Mouse (Mus musculus): Measurements from ENCODE around the gene Bola2.
A peak's percentile ranks its signal among the peaks of the same experiment; 100 is the strongest.
"Not testable (repeated sequence)": the region's sequence is repeated elsewhere in the genome, so short reads cannot be mapped to it uniquely, and the experiment has no call there.

Bola2 gene

DNA sequence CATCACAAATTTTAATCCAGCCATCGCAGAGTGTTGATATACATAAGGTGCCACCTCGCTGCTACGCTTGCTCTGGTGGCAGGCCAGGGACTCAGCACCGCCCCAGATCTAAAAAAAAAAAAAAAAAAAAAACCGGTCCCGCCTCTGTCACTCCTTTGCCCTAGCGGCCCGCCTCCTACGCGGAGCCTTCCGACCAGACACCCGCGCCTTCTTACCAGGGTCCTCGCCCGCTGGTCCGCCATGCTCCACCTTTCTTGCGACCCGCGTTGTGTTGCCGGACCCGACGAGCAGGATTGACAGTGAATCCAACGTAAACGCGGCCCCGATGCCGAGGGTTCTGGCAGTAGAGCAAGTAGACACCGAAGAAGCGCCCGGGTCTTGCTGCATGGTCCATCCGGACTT lies at the start of gene Bola2:
Bola2 (plus strand) TSS at position 192 of the 402 bp plus-strand sequence.
- peak; percentile 86 for DNase-seq (ENCODE audit: low read depth, low spot score)

GRCm38 (mm10) chr7:126645708-126646107 lies 49.5 kb upstream of the Bola2 start:
- peak; percentile 35 for DNase-seq (ENCODE audit: low read depth, low spot score)

DNA sequence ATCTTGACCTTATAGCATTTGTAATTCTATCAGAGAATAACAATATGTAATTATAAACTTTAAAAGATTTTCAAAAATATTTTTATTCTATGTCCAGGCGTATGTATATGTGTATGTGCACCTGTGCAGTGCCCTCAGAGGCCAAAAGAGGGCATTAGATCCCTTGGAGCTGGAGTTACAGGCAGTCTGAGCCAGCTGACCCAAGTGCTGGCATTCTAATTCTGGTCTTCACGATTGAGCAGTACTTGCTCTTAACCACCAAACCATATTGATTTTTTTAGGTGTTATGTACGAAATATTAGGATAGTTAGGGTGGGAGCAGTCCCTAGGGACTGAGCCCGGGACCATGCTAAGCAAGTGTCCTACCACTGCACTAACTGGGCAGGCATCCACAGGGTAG lies 46.7 kb upstream of the Bola2 start:
- DNase-seq (ENCODE audit: low read depth, low spot score), result peak; percentile 76

DNA sequence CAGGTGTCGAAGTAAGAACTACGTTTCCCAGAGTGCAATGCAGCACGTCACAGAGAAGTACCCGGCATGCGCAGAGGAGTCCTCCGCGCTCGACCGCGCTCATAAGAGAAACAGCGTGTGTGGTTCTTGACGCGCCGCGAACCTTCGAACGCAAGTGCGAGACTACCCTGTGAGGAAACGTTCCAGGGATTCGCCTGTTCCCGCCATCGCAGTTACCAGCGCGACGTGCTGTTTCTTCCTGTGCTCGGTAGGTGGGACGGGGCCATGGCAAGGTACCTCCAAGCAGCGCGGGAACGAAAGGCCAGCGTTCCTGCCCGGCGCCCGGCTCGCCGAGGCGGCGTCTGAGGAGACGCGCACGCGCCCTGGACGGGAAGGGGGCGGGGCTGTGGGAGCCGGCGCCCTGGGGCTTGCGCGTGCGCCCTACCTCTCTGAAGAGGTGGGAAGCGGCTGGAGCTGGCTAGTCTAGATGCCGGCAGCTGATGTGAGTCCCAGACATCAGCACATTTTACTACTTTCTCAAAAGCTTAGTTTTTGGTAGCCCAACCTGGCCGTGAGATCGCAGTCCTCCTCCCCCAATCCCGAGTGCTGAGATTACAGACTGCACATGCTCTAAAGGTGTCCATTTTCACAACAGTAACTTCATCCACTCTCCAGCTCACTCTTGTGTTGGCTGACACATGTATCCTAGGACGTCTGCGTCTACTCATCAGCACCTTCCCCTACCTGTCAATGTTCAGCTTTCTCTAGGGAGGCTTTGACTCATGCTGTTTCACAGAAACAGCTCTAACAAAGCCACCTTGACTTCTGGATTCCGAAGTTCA lies 45.8 kb upstream of the Bola2 start, which contains the start of gene Sgf29:
Sgf29 (plus strand) TSS at position 79 of the 821 bp plus-strand sequence.
- DNase-seq (ENCODE audit: low read depth, low spot score), result peak; percentile 95

- DNase-seq (ENCODE audit: low read depth, low spot score), result no peak
Measured at GRCm38 (mm10) chr7:126650852-126651251, 44.3 kb upstream of the Bola2 start.

DNA sequence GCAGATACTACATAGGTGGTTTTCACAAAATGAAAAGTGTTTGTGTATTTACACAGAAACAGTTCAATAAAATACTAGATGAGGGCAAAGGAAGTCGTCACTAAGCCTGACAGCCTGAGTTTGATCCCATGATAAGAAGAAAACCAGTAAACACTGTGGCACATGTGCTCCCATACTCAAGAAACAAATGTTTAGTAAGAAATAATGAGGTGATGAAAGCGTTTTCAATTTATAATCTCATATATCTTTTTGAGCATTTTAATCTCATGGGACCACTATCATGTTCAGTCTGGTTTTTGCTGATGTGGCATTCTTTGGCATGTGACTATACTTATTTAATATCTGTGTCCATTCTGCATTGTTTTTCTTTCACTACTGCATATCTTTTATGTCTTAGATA lies 41.2 kb upstream of the Bola2 start:
- DNase-seq (ENCODE audit: low read depth, low spot score), result no peak

DNA sequence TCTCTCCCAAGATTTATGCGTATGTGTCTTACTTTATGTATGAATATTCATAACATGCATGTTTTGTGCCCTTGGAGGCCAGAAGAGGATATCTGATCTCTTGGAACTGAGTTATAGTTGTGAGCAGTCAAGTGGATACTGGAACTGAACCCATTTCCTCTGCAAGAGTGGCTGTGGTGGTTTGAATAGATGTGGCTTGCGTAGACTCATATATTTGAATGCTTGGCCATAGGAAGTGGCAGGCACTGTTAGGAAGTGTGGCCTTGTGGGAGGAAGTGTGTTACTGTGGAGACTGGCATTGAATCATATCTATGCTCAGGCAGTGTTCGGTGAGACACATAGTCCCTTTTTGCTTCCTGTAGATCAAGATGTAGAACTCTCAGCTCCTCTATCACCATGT lies 39.5 kb upstream of the Bola2 start:
- no peak for DNase-seq (ENCODE audit: low read depth, low spot score)

DNA sequence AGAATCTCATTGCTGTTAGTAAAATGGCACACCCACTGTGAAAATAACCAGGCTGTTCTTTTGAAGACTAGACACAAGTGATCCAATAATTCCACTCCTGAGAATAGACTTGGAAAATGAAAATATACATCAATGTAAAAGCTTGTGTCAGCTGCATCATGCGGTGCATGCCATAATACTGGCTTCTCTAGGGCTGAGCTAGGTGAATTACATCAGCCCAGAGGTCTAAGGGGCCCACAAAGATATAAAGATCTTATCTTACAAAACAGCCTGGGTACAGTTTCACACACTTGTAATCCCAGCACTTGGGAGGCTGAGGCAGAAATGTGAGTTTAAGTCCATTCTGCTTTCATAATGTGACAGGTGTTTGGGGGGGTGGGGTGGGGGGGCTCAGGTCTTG lies 37.7 kb upstream of the Bola2 start:
- no peak for DNase-seq (ENCODE audit: low read depth, low spot score)

DNA sequence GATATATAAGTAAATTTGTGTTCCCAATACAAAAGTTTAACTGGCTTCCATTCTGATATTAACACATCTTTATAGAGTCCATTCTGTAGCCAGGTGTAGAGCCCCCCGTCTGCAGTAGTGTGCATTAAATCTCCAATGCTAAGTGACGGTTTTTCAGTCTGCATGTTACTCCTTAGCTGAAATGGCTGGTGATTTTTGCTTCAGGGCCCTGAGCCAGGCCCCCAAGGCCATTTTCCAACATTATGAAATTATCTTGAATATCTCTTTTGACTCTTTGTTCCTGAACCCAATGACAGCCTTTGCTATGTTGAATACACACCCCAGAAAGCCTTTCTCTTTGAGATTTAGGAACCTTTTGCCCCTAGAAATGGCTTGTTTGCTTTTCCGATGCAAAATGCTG lies 35.4 kb upstream of the Bola2 start:
- DNase-seq (ENCODE audit: low read depth, low spot score), result no peak

- DNase-seq (ENCODE audit: low read depth, low spot score), result no peak
Measured at GRCm38 (mm10) chr7:126663646-126664045, 31.6 kb upstream of the Bola2 start.

GRCm38 (mm10) chr7:126665269-126665668 lies 29.9 kb upstream of the Bola2 start:
- DNase-seq (ENCODE audit: low read depth, low spot score), result no peak

DNA sequence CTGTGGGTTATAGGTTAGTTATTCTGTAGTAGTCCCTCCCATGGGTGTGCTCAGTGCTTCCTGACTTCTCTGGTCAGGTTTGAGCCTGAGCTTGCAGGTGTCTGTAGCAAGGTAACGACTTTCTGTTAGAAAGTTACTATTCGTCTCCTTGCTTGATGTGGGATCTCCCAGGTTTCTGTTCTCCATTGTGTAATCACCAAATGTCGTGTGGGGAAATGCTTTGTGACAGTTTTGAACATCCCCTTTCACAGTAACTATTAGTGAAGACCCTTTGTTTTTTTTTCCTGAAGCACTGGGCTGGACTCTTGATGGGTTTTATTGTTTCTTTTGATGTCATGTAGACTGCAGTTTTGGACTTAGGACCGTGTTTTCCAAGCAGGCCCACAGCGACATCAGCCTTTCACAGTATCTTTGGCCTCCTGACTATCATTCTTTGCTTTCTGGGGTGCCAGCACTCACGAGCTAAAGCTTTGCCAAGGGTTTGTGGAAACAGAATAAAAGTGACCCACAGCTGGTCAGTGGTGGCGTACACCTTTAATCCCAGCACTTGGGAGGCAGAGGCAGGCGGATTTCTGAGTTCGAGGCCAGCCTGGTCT lies 27.6 kb upstream of the Bola2 start:
- no peak for DNase-seq (ENCODE audit: low read depth, low spot score)

DNA sequence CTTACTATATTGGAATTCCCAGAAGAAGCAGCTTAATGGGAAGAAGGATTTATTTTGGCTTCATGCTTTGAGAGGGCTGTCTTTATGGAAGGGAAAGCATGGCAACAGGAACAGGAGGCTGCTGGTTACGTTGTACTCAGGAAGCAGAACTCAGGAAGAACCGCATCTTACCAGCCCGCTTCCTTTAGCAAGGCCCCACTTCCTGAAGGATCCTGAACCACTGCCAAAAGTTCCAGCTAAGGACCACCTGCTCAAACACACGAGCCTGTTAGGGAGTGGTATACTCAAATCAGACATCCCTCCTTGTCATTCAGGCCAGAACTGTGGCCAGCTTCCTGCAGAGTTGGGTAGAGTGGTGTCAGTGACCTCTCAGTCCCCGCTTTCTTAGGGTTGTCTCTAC lies 26.7 kb upstream of the Bola2 start:
- DNase-seq (ENCODE audit: low read depth, low spot score), result no peak

- DNase-seq (ENCODE audit: low read depth, low spot score), result no peak
Measured at GRCm38 (mm10) chr7:126670152-126670551, 25.0 kb upstream of the Bola2 start.

GRCm38 (mm10) chr7:126672111-126672510 lies 23.1 kb upstream of the Bola2 start:
- no peak for DNase-seq (ENCODE audit: low read depth, low spot score)

DNA sequence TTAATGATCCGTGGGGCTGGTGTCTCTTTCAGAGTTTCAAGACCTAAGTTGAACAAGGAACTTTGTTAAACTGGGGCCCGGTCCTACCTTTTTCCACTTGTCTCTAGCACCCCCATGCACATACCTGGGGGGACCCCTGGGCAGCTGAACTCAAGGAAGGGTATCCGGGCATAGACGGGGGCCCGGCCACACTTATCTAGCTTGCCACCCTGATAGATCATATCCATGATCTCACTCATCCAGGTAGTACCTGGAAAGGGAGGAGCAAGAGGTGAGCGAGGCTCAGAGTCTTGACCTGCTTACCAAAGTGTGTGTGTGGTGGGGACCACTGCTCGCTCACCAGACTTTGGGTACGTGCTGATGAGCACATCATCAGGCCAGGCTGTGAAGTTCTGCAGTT lies 20.1 kb upstream of the Bola2 start:
- DNase-seq (ENCODE audit: low read depth, low spot score), result no peak

DNA sequence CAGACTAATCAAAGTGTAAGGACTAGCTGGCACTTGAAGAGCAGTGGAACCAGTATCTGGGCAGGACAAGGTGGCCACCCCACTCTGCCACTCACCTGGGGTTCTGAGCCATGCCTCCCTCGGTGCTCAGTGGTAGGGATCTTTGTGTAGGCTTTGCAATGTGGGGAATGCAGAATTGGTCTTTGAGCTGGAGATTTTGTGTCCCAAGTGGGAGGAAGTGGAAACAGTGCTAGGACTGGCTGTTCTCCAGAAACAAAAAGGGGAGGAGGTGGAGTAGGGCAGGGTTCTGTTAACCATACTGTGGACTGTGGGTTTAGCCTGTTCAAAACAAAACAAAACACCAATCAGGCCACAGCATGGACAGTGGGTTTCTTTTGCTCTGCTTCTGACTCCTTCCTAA lies 19.0 kb upstream of the Bola2 start, which contains the start of gene Sult1a1:
Sult1a1 (minus strand) TSS at position 226 of the 400 bp plus-strand sequence.
- no peak for DNase-seq (ENCODE audit: low read depth, low spot score)

- DNase-seq (ENCODE audit: low read depth, low spot score), result no peak
Measured at GRCm38 (mm10) chr7:126676631-126677220, 18.5 kb upstream of the Bola2 start.

DNA sequence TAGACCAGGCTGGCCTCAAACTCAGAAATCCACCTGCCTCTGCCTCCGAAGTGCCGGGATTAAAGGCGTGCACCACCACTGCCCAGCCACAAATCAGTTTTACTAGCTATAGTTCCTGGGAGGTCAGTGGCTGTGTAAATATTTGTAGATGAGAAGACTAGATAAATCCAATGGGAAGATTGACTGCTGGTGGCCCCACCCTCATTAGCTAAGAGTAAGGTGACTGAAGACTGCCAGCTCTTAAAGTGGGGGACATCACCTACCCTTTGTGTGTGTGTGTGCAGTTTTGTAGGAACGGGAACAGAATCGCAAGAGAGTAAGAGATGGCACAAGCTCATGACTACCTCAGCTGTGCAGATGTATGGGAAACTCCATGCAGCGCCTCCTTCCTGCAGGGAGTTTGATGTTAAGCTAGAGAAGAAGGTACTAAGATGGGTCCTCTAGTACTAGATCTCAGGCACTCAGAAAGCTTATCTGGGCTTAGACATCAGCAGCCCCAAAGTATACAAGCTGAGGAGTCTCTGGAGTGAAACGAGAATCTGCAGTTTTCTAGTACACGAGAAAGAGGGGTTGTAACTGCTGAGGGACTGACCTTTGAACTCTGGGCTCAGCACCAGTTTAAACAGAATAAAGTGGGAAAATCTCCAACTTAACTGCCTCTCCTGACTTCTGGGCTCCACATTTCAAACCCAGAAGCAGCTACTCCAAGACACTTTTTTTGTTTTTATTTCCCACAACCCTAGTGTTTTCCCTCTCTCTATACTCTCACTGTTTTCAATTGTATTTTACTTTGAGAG lies 16.5 kb upstream of the Bola2 start:
- no peak for DNase-seq (ENCODE audit: low read depth, low spot score)

- DNase-seq (ENCODE audit: low read depth, low spot score), result no peak
Measured at GRCm38 (mm10) chr7:126679683-126680082, 15.5 kb upstream of the Bola2 start.

DNA sequence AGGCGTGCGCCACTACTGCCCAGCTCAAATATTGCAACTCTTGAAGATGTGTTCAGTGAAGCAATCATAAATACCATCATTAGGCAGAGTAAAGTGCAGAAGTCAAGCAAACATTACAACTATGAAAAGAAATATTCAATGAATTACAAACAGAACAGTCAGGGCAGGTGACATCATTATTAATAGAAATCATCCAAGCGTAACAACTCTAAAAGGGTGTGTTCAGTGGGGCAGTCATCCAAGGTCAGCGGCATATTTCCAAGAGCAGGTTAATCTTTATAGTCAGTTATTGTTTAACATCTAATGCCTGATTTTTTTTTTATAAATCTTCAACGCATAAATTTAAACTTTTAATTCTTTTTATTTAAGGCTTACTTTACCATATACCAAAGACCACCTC lies 14.0 kb upstream of the Bola2 start:
- DNase-seq (ENCODE audit: low read depth, low spot score), result no peak

DNA sequence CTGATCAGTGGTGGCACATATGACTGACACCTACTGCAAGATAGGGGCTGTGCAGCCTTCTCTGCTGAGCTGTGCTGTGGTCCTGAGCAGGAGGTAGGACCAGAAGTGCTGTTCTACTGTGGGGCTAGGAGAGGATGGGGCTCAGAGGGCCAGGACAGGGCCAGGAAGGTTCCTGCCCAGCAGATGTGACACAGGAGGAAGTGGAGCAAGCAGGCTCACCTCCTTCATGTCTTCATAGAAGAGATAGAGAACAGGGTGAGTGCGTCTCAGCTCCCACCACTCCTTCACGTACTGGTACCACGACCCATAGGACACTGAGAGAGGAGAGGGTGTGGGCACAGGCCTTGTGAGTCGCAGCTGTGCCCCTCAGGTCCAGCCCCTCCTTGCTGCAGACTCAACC lies 7.0 kb upstream of the Bola2 start:
- DNase-seq (ENCODE audit: low read depth, low spot score), result not testable (repeated sequence)

Data from R1 (cell line).